Mouse (Mus musculus) lung, postnatal 10 days (tissue): ENCODE results near the gene Ccdc57.
"Not testable (repeated sequence)": the region's sequence is repeated elsewhere in the genome, so short reads cannot be mapped to it uniquely, and the experiment has no call there.

ENCODE experiments used
- DNase-seq: peaks from one replicate; pipeline ENCODE4 v3.0.0; 2021

Ccdc57 gene

GRCm38 (mm10) chr11:120850331-120851030 lies 82.2 kb downstream of the Ccdc57 start:
- DNase-seq: peak; percentile 36

GRCm38 (mm10) chr11:120846725-120847475 lies 85.8 kb downstream of the Ccdc57 start:
- DNase-seq: no peak

- no peak for DNase-seq
Measured at GRCm38 (mm10) chr11:120844329-120844728, 88.3 kb downstream of the Ccdc57 start.

GRCm38 (mm10) chr11:120833555-120834280 lies 99.0 kb downstream of the Ccdc57 start:
- DNase-seq: peak; percentile 45

- DNase-seq: not testable (repeated sequence)
Measured at GRCm38 (mm10) chr11:120832962-120833361, 99.7 kb downstream of the Ccdc57 start.

- DNase-seq: no peak
Measured at GRCm38 (mm10) chr11:120831659-120832440, 100.8 kb downstream of the Ccdc57 start.

- DNase-seq: no peak
Measured at GRCm38 (mm10) chr11:120830686-120831085, 102.0 kb downstream of the Ccdc57 start.

GRCm38 (mm10) chr11:120829757-120830532 lies 102.7 kb downstream of the Ccdc57 start:
- DNase-seq: no peak

GRCm38 (mm10) chr11:120828416-120828815 lies 104.3 kb downstream of the Ccdc57 start:
- no peak for DNase-seq

- no peak for DNase-seq
Measured at GRCm38 (mm10) chr11:120826016-120826953, 106.4 kb downstream of the Ccdc57 start.

- no peak for DNase-seq
Measured at GRCm38 (mm10) chr11:120825289-120825863, 107.3 kb downstream of the Ccdc57 start.

GRCm38 (mm10) chr11:120824787-120825288 lies 107.8 kb downstream of the Ccdc57 start:
- DNase-seq: no peak

- peak; percentile 98 for DNase-seq
Measured at GRCm38 (mm10) chr11:120823956-120824786, 108.5 kb downstream of the Ccdc57 start, which contains the start of gene Fasn. Gene Fasn, minus strand, starts transcription at chr11:120824547.

GRCm38 (mm10) chr11:120823551-120823947 lies 109.1 kb downstream of the Ccdc57 start:
- DNase-seq: peak; percentile 67

GRCm38 (mm10) chr11:120822831-120823550 lies 109.7 kb downstream of the Ccdc57 start:
- DNase-seq: peak; percentile 40

- DNase-seq: no peak
Measured at GRCm38 (mm10) chr11:120822321-120822720, 110.4 kb downstream of the Ccdc57 start.

GRCm38 (mm10) chr11:120821076-120821922 lies 111.4 kb downstream of the Ccdc57 start:
- DNase-seq: peak; percentile 47
